Mouse (Mus musculus) retina, adult 2 months (tissue): ENCODE measurements around the gene B830017H08Rik.

Source experiments
- DNase-seq: peaks from one replicate; pipeline ENCODE4 v3.0.0-alpha.2; 2012; ENCODE audit warnings: low read depth, low spot score

B830017H08Rik gene

DNA sequence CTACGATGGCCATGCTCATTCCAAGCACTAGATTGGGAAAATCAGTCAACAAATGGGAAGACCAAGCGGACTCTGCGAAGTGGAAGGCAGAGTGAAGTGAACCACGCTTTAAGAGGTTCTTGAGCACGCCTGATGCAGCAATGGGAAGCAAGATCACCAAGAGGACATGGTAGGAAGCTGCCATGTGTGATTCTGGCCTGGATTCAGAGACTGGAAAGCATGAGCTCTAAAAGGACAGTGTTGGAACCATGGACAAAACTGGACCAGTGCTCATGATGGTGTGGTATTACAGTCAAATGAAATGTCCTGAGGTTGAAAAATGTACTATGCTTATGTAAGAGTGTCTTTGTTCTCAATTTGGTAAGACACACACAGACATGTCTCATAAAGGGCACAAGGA is 18.4 kb downstream of the B830017H08Rik start:
- DNase-seq, result no peak

DNA sequence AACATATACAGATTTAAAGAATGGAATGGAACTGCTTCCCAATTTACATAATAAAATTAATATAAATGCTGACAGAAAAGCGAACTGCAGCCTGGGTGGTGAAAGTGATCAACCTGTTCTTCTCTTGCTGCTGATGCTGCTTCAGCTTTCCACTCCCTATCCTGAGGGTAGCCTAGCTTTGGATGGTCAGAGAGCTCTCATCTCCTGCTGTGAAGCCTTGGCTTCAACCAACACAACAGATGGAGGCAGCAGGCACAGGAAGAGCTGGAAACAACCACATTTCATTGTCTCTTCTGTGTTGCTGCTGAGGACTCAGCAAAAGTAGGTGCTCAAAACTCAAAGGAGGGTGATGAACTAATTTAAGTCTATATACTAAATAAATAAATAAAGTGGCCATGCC is 18.9 kb downstream of the B830017H08Rik start:
- no peak for DNase-seq

DNA sequence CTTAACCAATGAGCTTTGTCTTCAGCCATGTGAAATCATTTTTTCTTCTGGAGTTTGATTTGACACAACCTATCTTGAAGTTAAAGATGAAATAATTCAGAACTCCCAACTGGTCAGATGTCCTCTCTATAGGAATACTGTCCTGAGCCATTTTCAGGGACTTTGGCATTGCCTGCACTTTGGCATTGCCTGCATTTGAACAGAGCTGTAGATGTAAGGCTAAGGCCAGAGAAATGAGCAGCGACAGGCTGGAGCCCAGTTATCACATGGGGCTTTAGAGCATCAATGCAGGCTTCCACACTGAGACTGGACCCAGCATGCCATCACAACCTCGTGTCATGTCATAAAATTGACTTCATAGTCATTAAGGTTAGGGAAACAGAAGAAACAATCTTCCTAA is 20.3 kb downstream of the B830017H08Rik start:
- DNase-seq, result no peak

DNA sequence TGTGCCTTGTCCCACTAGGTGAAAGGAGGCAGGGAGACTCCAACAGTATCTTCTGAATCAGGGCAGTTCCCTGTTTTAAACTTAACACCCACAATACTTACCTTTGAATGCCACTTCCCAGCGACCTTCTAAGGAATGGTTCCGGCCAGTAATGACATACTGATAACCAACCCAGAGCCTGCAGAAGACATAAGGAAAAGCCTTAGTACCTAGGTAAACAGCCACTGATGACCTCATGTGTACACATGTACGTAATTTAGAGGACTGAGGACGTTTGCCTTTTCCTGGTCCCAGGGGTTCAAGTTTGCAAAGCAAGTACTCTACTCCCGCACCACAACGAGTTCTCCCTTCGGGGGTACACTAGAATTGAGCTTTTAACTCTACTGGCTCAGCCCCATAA is 24.2 kb downstream of the B830017H08Rik start:
- DNase-seq, result no peak

DNA sequence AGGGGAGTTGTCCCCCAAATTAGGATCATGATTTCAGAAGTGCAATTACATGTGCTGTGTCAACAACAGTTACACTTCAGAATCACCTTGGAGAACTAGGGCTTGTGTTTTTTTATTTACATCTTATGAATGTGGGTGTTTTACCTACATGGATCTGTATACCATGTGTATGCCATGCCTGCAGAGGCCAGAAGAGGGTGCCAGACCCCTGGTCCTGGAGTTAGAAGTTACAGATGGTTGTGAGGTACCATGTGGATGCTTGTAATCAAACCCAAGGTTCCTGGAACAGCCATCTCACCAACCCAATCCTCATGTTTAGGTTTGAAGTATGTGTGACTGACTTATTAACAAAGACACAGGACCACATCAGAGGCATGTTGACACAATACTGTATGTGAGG is 25.7 kb downstream of the B830017H08Rik start:
- no peak for DNase-seq

DNA sequence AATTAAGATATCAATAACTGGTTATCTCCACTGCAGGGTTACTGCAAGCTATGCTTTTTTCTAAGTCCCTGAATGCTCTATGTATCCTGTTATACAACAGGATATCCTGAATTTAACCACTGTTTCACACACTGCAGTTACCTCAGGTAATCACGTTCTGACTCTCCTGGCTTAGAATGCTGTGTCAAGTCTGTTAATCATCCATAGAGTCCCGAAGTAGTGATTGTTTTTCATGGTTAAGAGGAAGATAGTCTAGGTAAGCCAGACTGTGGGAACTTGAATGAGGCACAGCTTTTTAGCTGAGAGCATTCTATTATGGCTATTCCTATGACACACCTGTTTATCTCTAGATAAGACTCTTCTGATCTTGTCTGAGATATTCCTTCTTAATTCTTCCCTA is 32.4 kb downstream of the B830017H08Rik start:
- DNase-seq, result no peak

DNA sequence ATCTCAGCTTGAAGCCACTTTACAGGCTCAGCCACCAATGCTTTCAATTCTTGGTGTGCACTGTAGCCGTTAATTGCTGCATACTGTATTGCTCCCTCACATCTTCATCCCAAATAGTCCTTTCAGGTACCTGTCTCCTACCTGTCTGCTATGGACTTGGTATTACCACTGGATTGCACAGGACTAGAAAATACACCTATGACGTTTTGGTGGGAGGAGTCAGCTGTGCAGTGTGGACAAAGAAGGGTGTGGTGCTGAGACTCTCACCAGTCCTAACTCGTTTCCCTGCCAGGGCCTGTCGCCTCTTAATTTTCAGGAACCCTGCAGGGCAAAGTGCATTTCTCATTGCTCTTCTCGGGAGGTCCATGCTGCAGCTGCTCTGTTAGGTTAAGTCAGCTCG is 32.8 kb downstream of the B830017H08Rik start:
- DNase-seq, result no peak

DNA sequence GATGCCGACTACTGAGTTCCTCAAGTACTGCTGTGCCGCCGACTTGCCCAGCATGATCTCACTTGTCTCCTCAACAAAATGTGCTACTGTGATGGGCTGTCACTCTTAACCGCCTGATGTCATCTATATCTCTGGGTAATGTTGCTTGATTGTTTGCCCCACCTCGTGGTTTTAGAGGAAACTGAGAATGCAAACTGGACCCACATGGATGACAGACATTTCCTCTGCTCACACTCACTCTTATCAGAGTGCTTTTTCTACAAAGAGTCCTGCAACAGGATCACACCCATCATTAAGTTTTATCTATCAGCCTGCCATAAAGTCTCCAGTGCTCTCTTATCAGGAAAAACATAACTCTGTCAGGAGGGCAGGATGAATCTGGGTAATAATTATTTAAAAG is 38.3 kb downstream of the B830017H08Rik start:
- DNase-seq, result no peak

DNA sequence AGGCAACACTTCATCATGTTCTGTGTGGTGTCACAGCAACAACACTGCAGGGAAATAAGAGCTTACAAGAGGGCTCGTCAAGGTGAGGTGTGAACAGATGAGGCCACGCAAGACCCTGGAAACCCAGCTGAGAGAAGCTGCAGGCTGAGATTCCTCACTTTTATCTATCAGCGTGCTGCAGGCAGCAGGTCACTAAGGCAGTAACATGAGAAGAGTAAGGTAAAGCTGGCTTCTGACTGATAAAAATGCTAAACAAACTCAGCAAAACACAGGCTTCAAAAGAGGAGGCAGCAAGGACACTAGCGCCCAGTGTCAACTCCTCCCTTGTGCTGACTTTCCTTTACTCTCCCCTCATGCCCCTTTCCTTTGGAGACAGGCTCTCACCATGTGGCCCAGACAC is 40.1 kb downstream of the B830017H08Rik start:
- no peak for DNase-seq

DNA sequence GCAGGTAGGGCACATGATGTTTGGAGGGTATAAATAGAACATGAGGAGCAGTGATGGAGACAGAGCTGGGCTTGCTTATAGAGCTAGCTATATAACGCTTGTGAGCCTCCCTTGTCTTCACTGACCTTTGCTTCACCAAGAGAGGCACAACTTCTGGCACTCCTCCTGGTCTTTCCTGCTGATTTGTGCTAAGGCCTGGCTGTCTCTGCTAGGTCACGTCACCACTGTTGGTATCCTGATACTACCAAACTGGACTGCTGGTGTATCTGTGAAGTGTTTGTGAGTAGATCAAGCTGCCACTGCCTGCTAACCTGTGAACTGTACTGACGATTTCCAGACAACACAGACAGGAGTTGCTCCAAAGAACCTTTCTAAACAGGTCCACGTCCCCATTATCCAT is 42.3 kb downstream of the B830017H08Rik start:
- DNase-seq, result no peak

DNA sequence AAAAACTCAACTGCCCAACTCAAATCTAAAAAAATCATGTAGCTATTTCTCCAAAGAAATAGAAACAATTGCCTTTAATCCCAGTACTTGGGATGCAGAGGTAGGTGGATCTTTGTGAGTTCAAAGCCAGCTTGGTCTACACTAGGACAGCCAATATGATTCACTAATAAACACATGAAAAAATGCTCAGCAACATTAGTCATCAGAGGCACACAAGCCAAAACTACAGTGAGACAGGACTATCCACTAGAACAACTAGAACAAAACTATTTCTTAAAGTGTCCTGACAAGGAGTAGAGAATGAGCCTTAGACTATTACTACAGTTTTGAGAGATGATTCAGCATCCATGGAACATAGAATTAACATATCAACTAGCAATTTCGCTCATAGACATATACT is 43.2 kb downstream of the B830017H08Rik start:
- DNase-seq, result no peak

DNA sequence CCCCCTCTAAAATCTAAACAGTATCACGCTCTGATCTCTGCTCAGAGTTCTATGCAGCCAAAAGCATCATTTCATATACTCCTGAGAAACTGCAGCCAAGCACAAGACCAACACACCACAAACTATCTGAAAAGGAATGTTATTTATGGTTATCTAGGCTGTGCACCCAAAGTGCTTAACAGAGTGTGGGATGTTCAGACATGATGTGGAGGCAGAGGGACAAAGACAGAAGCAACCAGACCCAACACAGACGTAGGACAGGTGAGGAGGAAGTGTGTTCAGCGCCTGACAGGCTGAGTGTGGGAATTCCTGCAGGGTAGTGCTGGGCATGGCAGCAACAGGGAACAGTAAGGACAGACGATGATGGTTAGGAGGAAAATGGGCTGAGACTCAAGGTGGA is 46.6 kb downstream of the B830017H08Rik start:
- no peak for DNase-seq

DNA sequence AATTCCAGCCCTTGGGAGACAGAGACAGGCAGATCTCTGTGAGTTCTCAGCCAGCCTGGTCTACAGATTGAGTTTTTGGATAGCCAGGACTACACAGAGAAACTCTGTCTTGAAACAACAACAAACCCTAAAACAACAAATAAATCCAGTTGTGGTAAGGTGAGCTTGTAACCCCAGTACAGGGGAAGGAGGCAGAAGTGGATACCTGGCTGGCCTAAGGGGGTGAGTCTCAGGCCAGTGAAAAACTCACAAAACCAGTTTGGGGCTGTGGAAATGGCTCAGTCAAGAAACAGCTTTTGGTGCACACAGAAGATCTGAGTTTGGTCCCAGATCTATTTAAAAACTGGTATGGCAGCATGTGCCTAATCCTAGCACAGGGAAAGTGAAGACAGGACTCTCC is 49.3 kb downstream of the B830017H08Rik start:
- DNase-seq, result no peak

DNA sequence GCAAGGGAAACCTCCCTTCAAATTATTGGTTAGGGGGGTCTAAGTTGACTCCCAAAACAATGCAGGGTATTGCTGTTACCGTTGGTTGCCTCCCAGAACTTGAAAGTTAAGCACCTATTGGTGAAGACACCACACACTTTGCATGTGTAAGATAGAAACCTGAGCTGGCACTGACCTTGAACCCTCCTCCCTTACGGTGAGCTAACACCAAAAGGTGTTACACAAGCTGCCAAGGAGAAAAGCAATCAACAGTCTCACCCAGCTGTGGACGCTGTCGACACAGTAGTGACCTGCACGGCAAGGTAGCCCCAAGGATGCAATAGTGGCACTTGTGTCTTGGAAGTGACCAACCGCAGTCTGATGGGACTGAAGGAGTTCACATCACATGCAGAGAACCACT is 51.2 kb downstream of the B830017H08Rik start:
- DNase-seq, result no peak
